Mouse (Mus musculus): ENCODE data around the gene Hsd17b2. TPM values are rescaled to one million over a fixed set of nuclear protein-coding genes. Genes with fewer than 3 reads are reported as not detected.

Gene Hsd17b2
- total RNA-seq, 2 experiments from 2014 or later, result not detected

- no peak for DNase-seq (ENCODE audit: low spot score in 2 of 2)
These were observed 69.6 kb downstream of the Hsd17b2 start for GRCm38 (mm10) chr8:117771115-117771836.

DNA sequence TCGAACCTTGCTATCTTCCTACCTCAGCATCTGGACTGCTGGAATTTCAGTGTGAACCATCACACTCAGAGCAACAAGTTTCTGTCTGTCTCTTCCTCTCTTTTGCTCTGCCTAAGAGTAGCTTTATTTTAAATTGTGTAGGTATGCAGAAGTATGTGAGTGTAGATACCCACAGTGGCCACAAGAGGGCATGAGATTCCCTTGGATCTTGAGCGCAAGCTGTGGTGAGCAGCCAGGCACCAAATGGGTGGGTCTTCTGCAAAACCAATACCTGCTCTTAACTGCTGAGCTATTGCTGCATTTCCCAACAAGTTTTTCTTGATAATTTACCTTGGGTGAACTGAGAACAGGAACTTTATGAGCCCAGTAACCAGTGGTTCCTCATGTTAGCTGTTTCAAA is 70.4 kb downstream of the Hsd17b2 start:
- peak in 1 of 2 experiments; percentile 34 for DNase-seq (ENCODE audit: low spot score in 2 of 2)

- DNase-seq (ENCODE audit: low spot score in 2 of 2), result no peak
These were observed 70.9 kb downstream of the Hsd17b2 start for GRCm38 (mm10) chr8:117772597-117772996.

- no peak for DNase-seq (ENCODE audit: low spot score in 2 of 2)
These were observed 73.9 kb downstream of the Hsd17b2 start for GRCm38 (mm10) chr8:117775626-117776025.

DNA sequence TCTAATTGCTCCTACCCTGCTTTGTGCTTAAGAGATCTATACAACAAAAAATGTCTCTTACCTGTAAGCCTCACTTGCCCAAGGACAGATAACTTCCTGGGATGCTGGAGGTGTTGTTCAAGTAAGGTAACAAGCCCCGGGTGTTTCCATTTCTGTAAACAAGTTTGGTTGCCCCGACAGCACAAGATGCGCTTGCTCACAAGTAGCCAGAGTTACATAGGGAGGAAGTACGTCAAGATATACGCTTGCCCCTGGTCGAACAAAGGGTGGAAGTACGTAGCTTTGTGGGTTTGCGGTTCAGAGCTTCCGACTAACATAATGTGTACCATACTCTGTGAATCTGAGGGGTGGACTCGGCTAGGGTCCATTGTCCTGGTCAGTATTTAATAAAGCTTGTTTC is 74.4 kb downstream of the Hsd17b2 start:
- no peak for DNase-seq (ENCODE audit: low spot score in 2 of 2)

- DNase-seq (ENCODE audit: low spot score in 2 of 2), result peak in 1 of 2 experiments; percentile 34
These were observed 77.0 kb downstream of the Hsd17b2 start for GRCm38 (mm10) chr8:117778531-117779322.

- no peak for DNase-seq (ENCODE audit: low spot score in 2 of 2)
These were observed 77.6 kb downstream of the Hsd17b2 start for GRCm38 (mm10) chr8:117779344-117779743.

- DNase-seq (ENCODE audit: low spot score in 2 of 2), result no peak
These were observed 79.8 kb downstream of the Hsd17b2 start for GRCm38 (mm10) chr8:117781375-117782129.

DNA sequence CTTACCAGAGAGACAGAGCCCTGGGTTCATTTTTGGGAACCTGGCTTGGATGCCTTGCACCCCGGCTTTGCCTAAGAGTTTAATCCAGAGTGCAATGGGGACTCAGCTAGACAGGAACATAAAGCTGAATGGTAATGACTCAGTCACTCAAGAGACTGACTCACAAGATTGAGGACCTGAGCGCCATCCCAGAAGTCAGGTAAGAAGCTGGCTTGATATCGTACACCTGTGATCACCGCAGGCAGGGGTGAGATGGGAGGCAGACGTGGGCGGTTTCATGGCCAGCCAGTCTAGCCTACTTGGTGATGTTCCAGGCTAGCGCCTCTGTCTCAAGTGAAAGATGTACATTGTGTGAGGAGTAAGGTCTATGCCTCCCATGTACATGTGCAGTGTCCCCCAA is 81.3 kb downstream of the Hsd17b2 start:
- DNase-seq (ENCODE audit: low spot score in 2 of 2), result no peak

DNA sequence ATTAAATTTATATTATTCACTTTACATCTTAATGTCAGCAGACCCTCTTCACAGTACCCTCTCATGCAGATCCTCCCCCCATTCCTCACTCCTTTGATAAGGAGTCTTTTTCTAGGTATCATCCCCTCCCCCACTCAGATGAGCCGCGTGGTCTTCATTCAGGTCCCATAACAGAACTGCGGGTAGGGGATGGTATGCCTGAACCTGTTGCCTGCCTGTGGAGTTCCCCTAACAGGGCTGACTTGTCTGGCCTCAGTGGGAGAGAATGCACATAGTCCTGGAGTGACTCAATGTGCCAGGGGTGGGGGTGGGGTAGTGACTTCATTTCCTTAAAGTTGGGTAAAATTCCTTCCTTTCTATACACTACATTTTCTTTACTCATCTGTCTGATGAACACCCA is 84.7 kb downstream of the Hsd17b2 start:
- no peak for DNase-seq (ENCODE audit: low spot score in 2 of 2)

- DNase-seq (ENCODE audit: low spot score in 2 of 2), result no peak
These were observed 91.0 kb downstream of the Hsd17b2 start for GRCm38 (mm10) chr8:117792616-117793144.

DNA sequence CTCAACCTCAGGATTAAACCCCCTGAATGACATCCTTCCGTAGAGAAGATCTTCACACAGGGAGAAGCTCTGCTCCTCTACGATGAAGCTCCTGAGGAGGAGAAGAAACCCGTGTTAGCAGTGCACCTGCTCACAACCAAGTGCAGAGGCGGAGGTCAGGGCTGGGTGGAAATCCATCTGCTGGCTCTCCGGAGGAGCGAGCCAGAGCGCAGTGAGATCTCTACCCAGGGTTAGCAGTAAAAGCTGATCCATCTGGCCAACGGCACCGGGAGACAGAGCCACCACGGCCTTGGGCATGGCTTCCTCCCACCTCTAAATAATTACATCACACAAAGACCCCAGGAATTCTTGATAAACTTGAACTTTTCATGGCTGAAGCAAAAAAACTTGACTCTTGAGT is 92.9 kb downstream of the Hsd17b2 start:
- no peak for DNase-seq (ENCODE audit: low spot score in 2 of 2)

- no peak for DNase-seq (ENCODE audit: low spot score in 2 of 2)
These were observed 94.8 kb downstream of the Hsd17b2 start for GRCm38 (mm10) chr8:117796464-117796863.

GRCm38 (mm10) chr8:117798066-117798465 is 96.4 kb downstream of the Hsd17b2 start:
- no peak for DNase-seq (ENCODE audit: low spot score in 2 of 2)

DNA sequence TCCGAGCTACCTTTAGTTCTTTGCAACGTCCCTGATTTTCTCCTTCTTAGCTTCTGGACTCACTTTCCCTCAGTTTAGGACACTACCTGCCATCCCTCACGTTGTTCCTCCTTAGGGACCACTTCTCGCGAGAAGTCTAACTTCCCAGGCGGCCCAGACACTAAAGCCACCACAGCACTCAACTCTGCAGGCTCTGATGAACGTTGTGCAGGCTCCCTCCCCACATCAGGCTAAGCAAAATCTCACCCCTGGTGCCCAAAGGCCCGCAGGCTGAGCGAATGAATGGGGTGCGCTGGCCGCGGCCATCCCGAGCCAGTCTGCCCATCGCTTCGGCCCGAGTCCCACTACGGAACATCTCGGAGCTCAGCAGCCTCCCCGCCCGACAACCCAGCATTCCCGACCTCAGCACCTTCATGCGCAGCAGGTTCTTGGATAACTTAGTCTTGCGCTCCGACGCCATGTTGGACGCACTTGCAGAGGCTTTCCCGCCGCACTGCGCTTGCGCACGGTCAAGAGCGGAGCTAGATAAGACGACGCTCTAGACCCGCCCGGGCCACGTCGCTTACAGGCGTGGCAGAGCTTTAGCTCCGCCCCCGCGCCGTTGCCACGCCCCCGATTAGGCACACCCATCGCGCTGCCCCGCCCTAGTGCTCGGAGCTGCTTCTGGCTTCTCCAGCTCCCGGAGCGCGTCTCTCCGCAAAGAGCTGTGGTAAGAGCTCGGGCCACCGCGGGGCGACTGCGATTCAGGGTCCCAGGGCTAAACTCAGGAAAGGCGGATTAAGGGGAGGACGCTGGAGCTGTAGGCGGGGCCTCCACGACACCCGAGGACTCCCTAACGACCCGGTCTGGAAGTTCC is 100.0 kb downstream of the Hsd17b2 start, which contains the start of gene Mphosph6:
Gene Mphosph6, minus strand, starts transcription at position 501 of the 856 bp plus-strand sequence.
- DNase-seq (ENCODE audit: low spot score in 2 of 2), result peak; percentile 90 to 96

DNA sequence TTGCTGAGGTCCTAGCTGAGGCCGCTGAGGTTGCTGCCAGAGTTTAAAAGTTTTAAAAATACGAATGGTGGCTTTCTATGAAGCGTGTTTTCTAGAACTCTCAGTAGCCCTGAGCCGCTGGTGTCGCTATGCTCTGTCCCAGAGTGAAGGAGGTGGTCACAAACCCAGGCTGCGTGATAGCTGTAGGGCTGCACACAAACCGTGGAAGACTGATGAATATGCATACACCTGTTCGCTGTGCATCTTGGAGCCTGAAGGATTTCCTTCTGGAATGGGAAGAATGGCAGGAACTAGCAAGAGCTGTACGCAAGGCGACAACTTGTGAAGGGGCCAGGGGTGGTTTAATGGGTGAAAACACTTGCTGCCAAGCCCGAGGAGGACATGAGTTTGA is 100.6 kb downstream of the Hsd17b2 start:
- DNase-seq (ENCODE audit: low spot score in 2 of 2), result no peak

DNA sequence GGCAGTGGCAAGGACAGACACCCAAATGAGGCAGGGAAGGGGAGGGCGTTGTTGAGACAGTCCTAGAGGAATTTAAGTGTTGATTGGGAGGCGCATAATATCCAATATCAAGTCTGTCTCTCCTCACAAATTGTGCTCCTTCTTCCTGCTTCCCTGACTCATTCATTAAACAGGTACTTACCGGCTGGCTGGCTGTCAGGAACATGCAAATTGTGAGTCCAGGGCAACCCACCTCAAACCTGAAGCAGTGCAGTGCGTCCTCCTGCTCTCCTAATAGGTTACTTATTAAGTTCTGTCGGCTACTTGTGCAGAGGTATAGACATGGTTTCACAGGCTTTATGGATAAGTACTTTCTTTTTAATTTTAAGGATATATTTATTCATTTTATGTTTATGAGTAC is 103.7 kb downstream of the Hsd17b2 start:
- DNase-seq (ENCODE audit: low spot score in 2 of 2), result no peak
